Mouse (Mus musculus): ENCODE measurements at regions not wholly inside any gene's neighbourhood (a gene's known extent, or its start where the extent isn't known, plus 50 kb on each side); places are given as distances from the start of the nearest gene placed in this dataset.

DNA sequence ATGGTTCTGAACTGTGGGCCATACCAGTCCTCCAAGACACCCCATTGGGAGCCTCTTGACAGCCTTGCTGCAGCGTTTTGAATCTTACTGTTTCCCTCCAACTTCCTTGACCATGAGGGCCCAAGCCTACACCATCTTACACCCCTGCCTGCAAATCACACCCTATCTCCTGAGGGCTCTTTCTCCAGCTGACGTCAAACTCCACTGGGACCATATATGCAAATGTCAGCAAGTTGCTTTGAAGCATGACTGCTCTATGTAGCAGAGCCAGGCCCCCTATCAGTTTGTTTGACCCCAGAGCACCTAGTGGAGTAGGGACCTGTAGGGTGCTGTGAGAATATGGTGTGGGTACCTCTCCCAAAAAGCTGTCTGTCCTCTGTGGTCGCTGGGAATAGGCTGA lies 172.8 kb downstream of the Ttc8 start:
- ATAC-seq (replicated peaks; ENCODE audit: insufficient number of reproducible peaks, low FRiP score, low TSS enrichment, poor library complexity, severe bottlenecking) = no peak

DNA sequence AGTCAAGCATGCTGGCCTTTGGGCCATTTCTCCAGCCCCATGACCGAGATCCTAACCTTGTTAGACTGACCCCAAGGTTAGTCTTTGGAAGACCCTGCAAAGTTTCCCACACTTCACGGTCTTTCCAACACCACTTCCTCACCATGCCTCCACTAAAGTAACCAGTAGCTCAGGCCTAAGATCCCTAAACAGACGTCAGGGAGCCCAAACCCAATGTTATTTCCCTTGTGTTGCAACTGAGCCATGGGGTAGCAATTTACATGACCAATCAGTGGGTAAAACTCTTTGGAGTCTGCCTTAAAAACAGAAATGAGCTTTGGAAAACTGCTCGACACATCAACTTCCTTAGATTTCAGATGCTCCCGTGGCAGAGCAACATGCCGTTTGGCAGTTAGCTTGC lies 173.6 kb downstream of the Ttc8 start:
- ATAC-seq (replicated peaks; ENCODE audit: insufficient number of reproducible peaks, low FRiP score, low TSS enrichment, poor library complexity, severe bottlenecking) = no peak

DNA sequence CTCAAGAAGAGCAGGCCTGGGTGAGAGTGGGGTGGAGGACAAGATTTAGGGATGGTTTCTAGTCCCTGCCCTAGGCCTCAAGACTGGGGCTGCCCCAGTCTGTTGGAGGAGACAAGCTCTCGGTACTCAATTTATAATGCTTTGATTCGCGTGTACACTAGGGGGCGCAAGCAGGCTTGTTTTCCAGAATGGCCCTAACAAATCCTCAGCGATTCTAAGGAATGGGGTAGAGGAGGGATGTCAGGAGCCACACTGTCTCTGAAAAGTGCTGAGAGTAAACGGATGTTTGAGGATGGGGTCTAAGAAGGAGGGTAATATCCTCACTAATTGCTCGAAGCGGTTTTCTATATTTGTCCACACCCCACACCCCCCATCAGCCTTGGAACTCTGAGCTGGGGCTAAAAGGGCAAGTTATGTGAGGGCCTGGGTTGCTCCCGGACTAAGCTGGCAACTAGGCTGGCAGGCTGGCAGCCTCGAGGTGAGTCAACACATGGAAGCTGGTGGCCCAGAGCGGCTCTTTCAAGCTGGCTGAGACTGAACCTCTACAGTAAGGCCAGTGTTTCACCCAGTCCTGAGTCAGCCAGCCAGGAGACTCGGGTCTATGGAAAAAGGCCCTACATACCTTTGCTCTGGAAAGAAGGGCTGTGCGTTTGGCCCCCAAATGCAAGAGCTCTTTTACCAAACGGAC lies 176.7 kb downstream of the Ttc8 start:
- ATAC-seq (replicated peaks; ENCODE audit: insufficient number of reproducible peaks, low FRiP score, low TSS enrichment, poor library complexity, severe bottlenecking) = peak; percentile 23; the same call in 1 of the 2 replicates

DNA sequence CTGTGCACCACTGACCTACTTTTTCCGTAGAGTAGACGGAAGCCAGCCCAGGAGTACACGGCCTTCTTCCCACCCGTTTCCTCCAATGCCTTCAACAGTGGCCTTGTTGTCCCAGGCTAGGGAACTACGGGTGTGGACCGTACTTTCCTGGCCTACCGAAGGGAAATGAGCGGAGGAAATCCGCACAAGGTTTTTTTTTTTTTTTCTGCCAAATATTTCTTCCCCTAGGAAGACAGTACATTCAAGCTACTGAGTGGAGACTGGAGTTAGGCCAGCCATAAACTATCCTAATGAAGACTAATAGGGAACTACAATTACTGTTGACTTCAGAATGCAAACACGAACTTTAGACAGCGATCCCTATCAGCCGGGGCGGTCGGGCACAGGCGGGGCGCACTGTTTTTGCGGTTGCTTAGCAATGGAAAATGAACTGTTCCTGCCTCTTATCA lies 177.3 kb downstream of the Ttc8 start:
- ATAC-seq (replicated peaks; ENCODE audit: insufficient number of reproducible peaks, low FRiP score, low TSS enrichment, poor library complexity, severe bottlenecking) = no peak

DNA sequence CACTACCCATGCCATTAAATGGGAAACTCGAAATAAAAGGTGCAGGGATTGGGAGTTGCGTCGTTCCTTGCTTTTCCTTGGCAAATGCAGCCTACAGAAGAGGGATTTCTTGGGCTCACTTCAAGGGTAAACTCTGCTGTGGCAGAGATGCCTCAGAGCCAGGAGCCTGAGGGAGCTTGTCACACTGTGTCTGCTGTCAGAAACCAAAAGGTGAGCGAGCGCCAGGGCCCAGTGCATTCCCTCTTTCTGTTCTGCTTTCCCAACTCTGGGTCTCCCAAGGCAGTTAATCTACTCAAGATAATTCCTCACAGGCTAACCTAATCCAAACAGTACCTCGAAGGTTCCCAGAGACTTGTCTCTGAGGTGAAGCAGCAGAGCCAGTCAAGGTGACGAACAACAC lies 179.5 kb downstream of the Ttc8 start:
- ATAC-seq (replicated peaks; ENCODE audit: insufficient number of reproducible peaks, low FRiP score, low TSS enrichment, poor library complexity, severe bottlenecking) = no peak

DNA sequence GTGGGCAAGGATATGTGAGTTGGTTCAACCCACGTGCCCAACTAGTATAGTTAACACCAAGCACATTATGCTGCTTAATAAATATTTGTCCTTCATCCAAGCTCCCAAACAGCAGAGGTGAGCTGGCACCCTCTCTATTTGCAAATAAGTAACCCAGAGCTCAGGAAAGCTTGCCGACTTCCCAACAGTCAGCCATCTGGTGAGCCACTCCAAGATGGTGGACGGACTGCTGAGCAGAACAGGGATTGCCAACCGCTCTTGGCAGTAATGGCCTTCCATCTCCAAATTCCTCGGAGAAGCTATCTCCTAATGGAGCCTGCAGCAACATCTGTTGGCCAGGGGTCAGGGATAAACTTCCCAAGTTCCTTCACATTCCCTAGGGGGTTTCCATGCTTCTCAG lies 188.2 kb downstream of the Ttc8 start:
- ATAC-seq (replicated peaks; ENCODE audit: insufficient number of reproducible peaks, low FRiP score, low TSS enrichment, poor library complexity, severe bottlenecking) = no peak

DNA sequence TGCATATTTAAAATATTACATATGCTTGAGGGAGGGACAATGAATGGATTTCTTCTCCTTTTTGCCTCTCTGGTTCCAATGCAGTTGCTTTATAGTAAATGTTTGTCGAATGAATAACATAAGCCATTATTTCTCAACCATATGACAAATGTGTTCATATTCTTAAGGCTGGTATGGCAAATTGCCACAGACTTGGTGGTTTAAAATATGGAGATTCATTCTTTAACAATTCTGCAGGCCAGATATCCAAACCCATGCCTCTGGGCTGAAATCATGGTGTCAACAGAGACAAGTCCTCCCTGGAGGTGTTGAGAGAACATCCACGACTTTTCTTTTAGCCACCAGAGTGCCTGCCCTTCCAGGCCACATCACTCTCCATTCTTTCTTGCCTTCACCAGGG lies 193.4 kb downstream of the Ttc8 start:
- ATAC-seq (replicated peaks; ENCODE audit: insufficient number of reproducible peaks, low FRiP score, low TSS enrichment, poor library complexity, severe bottlenecking) = no peak

DNA sequence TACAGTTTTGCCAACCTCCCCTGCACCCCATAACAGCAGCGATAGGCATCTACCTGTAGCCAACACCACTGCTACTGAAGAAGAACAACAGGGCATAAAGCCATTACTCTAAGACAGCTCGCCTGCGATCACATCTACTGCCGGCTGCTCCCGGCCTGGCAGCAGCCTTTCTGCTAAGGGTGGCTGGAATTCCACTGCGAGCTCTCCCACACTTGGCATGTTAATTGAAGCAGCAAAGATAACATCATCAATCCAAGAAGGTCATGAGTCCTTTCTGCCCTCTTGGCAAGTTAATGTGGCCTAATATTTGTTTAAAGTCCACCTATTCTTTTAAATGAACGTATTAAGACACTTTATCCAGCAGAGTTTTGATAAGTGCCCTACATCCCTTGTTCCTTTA lies 196.1 kb downstream of the Ttc8 start:
- ATAC-seq (replicated peaks; ENCODE audit: insufficient number of reproducible peaks, low FRiP score, low TSS enrichment, poor library complexity, severe bottlenecking) = no peak

DNA sequence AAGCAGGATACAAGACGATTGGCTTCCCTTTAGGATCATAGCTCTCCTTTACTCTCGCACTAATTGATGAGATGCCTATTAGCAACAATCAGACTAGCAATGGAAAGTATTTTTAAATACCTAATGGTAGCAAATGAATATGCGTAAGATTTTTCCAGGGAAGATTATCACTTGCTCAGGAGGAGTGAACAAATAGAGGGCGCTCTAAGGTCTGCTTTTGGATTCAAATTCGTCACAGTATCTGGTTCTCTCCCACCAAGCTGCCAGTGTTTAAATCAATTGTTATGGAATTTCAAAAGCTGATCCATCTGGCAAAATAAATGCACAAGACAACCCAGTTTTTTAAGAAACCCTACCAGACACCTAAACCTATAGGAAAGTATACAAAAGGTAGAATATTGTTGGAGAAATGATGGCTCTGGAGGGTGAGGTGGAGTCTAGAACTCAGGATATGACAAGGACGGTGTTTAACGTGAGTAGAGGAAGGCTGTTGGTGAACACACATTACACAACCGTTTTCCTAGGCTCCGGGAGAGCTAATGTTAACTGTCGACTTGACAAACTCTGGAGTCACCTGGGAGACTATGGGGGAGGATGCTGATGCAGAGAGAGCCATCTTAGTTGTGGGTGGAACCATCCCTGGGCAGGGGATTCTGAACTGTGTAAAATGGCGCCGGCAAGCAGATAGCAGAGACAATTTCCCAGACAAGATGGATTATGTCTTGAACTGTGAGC lies 198.2 kb downstream of the Ttc8 start:
- no peak for ATAC-seq (replicated peaks; ENCODE audit: insufficient number of reproducible peaks, low FRiP score, low TSS enrichment, poor library complexity, severe bottlenecking)

DNA sequence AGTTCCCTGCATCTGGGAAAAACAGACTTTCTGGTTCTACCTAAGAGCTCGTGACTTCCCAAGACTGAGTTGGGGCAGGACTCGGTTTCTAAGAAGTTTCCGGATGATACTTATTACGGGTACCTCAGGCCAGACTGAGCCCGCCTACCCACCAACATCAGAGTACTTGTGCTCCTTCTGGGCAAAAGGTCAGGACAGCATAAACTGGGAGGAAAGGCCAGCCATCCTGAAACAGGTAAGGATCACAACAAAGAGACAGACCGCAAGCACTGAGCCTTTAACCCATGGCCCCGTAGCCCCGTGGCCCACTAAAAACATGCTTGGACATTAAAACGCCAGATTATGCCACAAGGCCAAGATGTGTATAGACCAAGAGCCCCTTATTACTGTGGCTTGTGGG lies 199.6 kb downstream of the Ttc8 start:
- ATAC-seq (replicated peaks; ENCODE audit: insufficient number of reproducible peaks, low FRiP score, low TSS enrichment, poor library complexity, severe bottlenecking) = no peak

DNA sequence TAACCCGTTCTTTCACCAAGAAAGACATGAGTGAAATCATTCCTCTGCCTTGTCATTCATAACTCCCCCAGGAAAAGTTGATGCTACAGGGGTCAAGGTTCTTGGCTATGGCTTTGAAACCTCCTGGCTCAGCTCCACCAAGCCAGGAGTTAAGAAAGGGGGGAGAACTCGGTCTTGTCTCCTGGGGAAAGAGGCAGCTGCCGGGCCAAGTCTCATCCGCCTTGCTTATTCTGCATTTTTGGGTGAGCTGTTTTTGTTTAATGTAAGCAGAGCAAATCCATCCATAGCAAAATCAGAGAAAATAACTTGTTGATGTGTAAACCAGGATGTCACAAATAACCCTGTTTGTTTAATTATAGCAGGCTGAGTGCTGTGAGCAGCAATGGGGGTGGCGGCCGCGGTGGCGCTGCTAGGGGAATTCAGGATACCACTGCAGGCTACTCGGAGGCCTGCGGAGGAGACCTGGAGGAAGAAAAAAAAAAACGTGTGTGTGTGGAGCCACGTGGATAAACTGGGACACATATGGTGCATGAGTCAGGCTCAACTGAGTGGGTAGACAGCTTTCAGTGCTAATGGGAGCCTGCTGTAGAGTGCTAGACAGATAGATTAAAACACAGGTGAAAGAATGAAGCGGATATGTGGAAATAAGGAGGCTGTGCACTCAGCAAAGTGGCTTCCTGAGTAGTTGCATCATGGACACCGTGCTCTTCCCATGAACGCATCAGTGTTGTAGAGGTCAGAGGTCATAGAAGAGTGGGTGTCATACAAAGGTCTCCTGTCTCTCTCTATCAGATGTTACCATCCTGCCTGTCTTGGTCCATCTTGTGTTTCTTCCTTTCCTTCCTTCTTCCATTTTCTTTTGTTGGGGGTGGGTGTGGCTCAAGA lies 203.5 kb downstream of the Ttc8 start:
- ATAC-seq (replicated peaks; ENCODE audit: insufficient number of reproducible peaks, low FRiP score, low TSS enrichment, poor library complexity, severe bottlenecking) = no peak

DNA sequence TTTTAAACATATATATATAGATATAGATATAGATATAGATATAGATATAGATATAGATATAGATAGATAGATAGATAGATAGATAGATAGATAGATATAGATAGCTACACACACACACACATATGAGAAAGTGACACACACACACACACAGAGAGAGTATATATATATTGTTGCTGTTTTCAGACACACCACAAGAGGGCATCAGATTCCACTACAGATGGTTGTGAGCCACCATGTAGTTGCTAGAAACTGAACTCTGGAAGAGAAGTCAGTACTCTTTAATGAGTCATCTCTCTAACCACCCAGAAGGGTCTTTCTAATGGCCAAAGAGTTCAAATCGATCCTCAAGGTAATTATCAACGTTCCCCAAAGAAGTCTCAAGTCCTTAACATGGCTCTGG lies 205.8 kb downstream of the Ttc8 start:
- ATAC-seq (replicated peaks; ENCODE audit: insufficient number of reproducible peaks, low FRiP score, low TSS enrichment, poor library complexity, severe bottlenecking) = no peak
